Mouse (Mus musculus) lung, postnatal 14 days (tissue): Measurements from ENCODE around the gene Inpp4b.

ENCODE experiments used
- DNase-seq: peaks from one replicate; pipeline ENCODE4 v3.0.0; 2021

Inpp4b gene

GRCm38 (mm10) chr8:81742588-81742987, 400.2 kb downstream of the Inpp4b start:
- DNase-seq = no peak

- DNase-seq = no peak
Measured at GRCm38 (mm10) chr8:81743040-81743439, 400.7 kb downstream of the Inpp4b start.

DNA sequence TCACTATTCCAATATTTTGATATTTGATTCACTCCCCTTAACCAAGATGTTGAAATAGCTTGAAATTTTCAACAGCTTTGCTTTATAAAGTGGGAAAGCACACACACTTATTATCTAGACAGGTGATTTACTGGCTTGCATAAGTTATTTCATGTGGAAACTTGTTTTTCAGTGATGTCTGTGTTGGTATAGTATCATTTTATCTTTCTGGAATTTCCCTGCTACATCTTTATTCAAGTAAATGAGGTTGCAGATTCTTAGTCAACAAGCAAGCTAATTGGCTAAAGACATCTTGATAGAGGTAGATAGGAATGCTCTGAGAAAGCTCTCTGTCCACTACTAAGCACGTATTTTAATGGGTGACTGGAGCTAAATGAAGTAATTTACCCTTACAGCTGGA, 403.1 kb downstream of the Inpp4b start:
- no peak for DNase-seq

DNA sequence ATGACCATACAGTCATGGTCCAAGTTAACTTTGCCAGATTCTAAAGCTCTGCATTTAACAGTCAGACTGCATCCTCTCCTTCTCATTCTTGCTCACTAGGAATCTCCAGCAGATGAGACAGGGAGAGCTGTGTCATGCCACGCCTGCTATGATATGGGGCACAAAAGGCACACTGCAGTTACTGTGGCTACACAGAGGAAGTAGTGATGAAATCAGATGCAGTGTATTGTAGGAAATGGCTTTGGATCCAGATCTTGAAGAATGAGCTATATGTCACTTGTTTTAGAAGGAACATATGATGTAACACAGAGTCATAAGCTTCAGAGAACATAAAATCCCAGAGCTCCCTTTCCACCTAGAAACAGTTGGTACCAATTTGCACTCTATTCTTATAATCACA, 408.8 kb downstream of the Inpp4b start:
- DNase-seq = no peak

DNA sequence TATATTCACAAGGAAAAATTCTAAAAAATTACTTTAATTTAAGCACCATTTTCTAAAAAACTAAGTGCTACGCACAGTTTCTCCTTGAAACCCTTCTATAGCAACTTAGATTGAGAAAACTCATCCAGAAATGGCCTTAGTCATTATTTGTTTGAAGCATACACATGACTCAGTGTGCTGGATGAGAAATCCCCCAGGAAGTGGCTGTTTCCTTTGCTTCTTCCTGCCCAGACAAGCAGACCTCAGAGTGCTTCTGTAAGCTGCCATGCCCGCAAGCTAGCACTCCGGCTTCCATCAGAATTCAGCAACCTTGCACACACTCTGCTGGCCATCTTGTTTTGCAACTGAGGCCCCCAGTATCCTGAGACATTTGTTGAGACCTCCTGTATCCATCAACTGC, 414.3 kb downstream of the Inpp4b start:
- no peak for DNase-seq

DNA sequence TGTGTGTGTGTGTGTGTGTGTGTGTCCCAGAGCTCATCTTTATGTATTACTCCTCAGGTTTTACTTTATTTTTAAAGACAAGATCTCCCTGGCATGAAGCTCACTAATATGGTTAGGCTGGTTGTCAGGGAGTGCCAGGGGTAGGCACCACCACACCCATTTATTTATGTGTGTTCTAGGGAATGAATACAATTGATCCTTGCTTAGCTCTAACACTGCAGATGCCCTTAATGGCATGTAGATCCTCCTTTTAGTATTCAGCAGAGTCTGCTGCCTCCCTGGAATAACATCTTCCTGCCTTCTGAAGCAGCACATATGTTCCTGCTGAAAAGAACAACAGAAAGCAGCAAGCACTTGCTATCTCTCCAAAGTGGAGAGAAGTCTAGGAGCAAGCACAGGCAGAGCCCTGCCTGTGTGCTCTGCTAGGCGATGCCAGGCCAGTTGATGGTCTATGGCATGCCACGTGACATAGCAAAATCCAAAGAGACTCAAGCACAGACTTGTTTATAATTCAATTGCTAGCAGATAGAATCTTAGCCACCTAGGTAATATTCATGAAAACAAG, 415.3 kb downstream of the Inpp4b start:
- DNase-seq = no peak

- DNase-seq = no peak
Measured at GRCm38 (mm10) chr8:81761466-81761865, 419.1 kb downstream of the Inpp4b start.

GRCm38 (mm10) chr8:81766033-81766432, 423.7 kb downstream of the Inpp4b start:
- no peak for DNase-seq

GRCm38 (mm10) chr8:81767411-81768312, 425.3 kb downstream of the Inpp4b start:
- DNase-seq = peak; percentile 49

DNA sequence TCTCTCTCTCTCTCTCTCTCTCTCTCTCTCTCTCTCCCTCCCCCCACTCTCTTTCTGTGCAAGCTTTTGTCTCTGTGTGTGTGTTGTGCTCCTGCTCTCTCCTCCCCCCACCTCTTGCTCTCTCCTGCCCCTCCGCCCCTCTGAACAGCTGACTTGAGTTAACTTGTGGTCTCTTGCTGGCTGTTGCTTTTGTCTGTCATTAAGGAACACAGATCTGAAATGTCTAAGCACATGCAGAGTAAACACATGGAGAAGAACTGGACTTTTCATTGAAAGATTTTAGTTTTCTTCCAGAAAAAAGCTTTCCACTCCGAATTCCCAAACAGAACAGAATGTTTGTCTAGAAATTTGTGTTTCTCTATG, 425.9 kb downstream of the Inpp4b start:
- DNase-seq = peak; percentile 15

DNA sequence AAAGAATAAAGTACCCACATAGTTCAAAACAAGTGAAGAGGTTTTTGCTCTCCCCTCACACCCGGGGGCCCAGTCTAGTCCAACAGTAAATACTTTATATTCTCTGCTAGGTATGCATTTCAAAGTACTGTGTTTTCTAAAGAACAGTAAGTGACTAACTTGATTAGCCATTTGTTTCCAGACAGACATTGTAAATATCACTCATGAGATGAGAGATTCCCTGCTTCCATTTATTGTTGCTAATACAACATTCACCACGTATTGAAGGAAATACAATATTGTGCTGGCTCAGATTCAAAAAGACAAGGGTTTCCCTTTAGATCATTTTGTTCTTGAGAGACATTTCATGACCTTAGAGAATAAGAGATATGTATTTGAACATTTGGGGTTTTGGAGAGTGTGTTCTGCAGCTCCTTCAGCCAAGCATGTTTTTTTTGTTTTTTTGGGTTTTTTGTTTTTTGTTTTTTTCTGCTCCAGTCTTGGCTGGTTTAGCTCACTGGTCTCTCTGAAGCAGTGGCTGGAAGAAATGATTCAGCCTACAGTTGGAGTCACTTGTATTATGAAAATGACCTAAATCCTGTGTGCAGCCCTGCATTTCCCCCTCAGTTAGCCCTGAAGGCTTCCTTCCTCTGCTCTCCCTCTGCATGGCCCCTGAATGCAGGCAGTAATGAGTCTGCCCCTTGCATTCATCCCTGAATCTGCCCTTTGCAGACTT, 426.5 kb downstream of the Inpp4b start:
- no peak for DNase-seq

GRCm38 (mm10) chr8:81770603-81771276, 428.4 kb downstream of the Inpp4b start:
- DNase-seq = no peak

GRCm38 (mm10) chr8:81772855-81773254, 430.5 kb downstream of the Inpp4b start:
- DNase-seq = no peak

- no peak for DNase-seq
Measured at GRCm38 (mm10) chr8:81773305-81773965, 431.1 kb downstream of the Inpp4b start.

- no peak for DNase-seq
Measured at GRCm38 (mm10) chr8:81774010-81774409, 431.7 kb downstream of the Inpp4b start.

DNA sequence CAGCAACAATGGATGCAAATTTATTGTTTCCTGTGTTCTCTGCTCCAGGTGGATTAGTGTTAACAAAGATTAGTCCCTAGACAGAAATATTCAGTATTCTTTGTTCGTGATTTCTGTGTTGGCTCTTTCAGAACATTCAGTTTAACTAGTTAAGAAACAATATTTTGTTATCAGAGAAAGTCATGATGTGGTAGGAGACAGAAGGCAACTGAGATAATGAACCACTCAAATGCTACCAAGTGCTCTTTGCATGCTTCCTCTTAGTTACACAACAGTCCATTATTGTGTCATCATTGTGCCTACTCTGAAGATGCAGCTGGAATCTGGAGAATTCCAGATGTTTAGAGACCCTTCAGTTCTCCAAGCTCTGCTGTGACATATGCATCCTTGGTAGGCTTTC, 432.1 kb downstream of the Inpp4b start:
- DNase-seq = no peak

GRCm38 (mm10) chr8:81776516-81777237, 434.3 kb downstream of the Inpp4b start:
- no peak for DNase-seq

- DNase-seq = no peak
Measured at GRCm38 (mm10) chr8:81777704-81778103, 435.3 kb downstream of the Inpp4b start.

GRCm38 (mm10) chr8:81779440-81779839, 437.1 kb downstream of the Inpp4b start:
- DNase-seq = no peak

GRCm38 (mm10) chr8:81780166-81780565, 437.8 kb downstream of the Inpp4b start:
- no peak for DNase-seq

DNA sequence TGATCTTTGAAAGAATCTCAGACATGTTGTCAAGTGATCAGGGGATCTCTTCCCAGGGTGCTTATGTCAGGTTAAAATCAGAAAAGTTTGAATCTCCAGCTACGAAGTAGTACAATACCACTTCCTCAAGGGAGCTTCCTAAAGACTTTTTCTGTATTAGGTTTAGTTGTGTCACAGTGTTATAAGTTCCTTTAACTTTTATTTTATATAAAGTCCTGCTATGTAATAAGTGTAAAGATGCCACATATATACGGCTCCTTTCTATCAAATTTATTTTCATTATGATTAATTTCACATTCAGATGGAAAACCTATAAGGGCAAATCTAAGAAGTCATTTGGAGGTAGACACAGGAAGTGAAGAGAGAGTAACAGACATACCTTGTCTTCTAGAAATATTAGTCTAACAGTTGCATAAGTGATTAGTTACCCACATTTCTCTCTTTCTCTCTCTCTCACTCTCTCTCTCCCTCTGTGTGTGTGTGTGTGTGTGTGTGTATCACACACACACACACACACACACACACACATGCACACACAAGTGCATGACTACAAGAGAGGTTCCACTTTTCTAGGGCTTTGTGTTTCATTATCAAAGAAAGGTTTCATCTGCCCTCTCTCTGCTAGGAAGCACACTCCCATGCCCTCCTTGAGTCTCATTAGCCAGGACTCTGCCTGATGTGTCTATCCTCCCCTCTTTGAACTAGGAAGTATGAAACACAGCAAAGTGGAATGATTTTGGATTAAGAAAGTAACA, 438.7 kb downstream of the Inpp4b start:
- DNase-seq = no peak
